Mouse (Mus musculus) CD4-positive, CD25-positive, alpha-beta regulatory T cell, adult 2 months (primary cell): ENCODE data around the gene Bckdha.

Source experiments
- DNase-seq: peaks from one replicate; pipeline ENCODE4 v3.0.0-alpha.2; 2012; ENCODE audit warnings: low read depth, low spot score

Gene Bckdha

DNA sequence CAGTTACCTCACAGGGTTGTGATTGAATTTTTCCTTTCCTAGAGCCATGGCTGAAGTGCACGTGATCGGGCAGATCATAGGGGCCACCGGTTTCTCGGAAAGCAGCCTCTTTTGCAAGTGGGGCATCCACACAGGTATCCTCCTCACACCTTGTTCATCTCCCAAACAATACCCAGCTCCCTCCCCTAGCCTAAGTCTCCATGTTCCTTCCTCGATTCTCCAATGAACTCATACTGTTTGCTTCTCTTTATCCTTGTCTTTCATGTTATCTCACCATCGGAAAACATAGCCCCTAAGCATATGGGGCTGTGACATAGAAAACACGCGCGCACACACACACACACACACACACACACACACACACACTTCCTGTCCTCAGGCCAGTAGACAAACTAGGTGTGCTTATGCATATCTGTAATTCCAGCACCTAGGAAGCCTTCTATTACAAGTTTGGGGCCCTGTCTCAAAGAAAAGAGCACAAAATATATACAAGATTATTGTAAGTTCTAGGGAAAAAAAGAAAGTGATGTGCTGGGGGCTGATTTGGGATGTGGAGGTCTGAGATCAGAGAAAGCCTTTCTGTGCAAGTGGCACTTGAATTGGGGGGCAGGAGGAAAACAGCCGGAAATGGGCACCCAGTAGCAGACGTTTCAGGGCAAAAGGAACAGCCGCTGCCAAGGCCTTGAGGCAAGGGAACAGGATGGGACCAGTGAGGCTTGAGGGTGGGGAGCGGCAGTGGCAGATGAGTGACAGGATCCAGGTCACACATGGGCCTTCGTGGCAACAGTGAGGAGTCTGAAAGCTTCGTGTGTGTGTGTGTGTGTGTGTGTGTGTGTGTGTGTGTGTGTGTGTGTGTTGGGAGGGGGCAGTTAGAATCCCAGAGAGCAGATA lies 22.8 kb upstream of the Bckdha start:
- DNase-seq: peak; percentile 65

DNA sequence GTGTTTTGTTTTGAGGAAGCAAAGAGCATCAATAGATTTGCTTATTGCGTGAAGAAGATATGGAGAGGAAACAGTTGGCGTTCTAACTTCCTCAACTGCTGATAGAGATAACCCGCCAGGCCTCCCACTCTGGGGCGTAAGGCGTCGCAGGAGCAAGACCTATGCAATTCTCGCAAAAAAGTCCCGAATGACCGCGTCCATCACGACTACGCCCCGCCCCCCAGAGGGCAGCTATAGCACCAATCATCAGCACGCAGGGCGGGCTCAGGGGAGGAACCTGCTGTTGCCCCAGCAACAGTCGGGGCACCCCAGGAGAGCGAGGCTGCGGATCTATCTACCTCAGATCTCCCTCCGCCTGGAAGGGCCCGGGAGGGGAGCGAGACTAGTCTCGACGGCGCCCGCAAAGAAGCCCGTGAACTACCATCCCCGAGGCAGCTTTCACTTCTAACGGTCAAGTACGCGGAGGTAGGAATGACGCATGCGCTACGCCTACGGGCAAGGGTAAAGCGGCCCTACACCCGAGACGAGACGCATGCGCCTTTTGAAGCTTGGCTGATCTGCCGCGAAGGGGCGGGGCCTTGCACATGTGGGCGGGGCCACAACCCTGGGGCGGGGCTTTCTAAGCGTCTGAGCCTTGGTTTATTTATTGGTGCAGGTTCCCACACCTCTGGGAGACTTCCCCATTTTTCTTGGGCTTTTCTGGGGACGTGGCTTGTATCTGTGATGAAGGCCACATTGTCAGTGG lies 21.9 kb upstream of the Bckdha start, which contains the start of gene B9d2:
Gene B9d2, plus strand, starts transcription at position 267 of the 745 bp plus-strand sequence.
- DNase-seq: peak; percentile 97

DNA sequence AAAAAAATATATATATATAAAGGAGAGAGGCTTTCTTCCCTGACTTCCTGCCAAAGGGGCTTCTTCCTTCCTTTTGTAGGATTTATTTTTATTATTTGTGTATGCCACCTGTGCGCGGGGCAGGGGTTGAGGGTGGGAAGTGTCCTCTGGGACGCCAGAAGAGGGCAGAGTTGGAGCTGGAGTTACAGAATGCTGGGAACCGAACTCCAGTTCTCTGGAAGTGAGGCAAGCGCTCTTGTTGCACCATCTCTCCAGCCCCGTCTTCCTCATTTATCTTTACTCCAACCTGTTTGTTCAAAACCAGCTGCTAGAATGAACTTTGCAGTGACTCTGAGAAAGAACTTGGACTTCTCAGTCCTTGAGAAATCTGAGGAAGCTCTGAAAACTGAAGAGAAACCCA lies 21.2 kb upstream of the Bckdha start:
- no peak for DNase-seq

DNA sequence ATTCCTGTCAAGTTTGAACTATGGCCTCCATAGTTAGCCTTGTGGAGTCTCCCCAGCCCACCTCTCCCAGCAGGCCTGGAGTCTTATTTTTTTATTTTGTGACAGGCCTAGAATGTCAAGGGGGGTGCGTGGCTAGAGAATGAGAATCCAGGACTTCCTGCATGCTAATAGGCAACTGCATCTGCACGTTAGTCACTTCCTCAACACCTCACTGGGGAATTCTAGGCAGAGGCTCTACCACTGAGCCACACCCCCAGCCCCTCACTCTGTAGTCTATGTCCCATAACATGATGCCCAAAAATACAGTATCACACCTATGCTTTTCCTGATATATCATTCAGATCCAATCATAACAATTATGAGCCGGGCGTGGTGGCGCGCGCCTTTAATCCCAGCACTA lies 18.2 kb upstream of the Bckdha start:
- DNase-seq: no peak

DNA sequence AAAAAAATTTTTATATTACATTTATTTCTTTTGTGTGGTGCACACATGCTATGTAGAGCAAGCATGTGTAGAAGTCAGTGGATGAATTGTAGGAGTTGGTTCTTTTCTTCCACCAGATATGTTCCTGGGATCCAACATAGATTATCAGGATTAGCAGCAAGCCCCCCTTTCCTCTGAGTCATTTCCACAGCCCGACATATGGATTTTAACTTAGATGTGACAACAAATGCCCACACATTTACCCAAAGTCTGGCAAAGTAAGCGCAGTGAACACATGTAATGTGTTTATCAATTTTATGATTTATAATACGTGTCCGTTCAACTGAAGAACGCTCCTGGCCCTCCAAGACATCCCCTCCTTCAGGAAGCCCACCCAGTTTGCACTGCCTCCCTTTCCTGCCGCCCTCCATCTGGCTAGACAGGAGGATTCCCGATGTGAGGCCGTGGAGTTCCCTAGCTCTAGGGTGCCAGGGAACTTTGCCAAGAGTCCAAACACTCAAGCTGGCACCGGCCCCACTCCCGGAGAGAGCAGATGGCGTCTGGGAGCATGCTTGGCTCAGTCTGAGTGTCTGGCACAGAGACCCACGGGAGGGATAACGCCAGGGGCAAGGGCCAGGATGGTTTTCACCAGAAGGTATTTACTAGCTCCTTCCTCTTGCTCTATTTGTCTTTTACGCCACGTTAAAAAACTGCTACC lies 17.5 kb upstream of the Bckdha start:
- no peak for DNase-seq

DNA sequence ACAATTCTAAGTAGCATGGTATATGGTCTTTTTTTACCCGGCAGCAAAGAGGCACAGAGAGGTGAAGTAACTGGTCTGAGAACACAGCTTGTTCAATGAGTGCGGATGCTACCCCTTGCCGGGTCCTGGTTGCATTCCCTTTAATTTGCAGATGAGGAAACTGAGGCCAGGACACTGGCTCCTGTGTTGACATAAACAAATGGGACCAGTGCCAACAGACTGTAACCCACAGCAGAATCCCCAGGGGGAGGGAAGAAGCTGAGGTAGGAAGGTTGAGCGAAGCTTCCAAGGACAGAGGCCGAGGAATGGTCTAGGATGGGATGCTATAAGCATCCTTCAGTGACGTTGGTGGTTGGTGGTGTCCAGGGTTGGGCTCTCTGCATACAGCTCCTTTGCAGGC lies 16.6 kb upstream of the Bckdha start:
- no peak for DNase-seq

DNA sequence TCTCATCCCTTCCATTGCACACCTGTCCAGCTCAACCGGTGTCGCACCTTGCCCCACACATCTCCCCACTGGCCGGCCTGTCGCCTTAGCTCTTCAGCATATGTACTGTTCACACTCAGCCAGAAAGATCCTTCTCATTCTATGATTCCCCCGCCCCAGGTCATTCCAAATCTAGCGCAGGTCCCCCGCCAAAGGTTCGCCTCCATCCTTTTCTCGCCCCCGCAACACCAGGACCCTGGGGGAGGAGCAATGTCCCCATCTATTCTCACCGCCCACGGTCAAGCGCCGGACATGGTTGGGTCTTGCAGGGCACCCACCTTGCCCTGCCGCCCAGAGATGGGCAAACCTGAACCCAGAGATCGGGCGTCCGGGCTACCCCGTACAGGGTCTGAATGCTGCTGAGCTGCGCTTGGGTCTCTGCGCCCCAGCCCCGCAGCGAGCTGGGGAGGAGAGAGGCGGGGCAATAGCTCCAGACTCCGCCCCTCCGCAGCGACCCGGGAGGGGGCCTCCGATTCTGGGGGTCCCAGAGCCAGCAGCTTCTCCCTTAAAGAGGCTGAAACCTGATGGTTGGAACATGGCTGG lies 16.0 kb upstream of the Bckdha start, which contains the start of gene Tmem91:
Gene Tmem91, minus strand, starts transcription at position 448 of the 582 bp plus-strand sequence.
- DNase-seq: peak; percentile 23

DNA sequence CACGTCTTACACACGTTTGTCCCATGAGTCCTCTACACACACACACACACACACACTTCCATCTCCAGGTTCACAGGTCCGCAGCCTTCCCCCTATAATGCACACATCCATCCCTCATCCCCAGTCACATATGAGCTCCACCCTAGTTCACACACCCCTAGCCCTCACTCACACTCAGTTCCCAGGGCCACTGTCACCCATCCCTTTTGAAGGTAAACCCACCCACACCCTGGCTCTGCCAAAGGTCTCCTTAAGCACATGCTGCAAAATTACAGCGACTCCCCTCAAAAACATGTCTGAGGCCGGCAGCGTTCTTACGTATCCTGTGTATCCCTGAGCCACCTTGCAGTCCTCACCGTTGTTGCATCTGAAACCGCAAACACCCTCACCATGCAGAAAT lies 15.5 kb upstream of the Bckdha start:
- DNase-seq: peak; percentile 32

DNA sequence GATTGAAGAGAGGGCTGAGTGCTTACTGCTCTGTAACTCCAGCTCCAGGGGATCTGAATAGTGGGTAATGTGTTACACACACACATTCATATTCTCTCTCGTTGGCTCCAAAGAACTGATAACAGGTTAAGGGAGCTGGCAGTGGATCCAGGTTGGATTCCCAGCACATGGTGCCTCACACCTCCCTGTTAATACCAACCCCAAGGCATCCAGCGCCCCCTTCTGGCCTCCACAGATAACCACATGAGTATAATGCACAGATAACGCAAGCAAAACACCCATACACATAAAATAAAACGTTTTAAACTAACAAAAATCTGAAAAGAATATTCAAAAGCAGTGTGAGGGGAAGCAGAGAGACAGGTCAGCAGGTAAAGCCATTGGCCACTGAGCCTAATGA lies 13.7 kb upstream of the Bckdha start:
- DNase-seq: peak; percentile 41

DNA sequence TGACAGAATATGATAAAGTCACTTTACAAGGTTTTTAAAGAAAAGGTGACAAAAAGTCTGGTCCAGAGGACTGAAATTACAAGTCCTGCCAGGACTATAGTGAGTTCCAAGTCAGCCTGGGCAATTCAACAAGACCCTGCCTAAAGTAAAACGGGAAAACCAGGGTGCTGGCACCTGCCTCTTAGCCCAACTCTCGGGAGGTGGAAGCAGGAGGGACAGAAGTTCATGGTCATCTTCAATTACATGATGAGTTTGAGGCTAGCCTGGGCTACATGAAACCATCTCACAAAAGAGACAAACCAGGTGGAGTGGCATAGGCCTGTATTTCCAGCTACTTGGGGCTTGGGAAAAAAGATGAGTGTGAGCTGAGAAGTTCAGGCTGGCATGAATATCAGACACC lies 12.9 kb upstream of the Bckdha start:
- no peak for DNase-seq

DNA sequence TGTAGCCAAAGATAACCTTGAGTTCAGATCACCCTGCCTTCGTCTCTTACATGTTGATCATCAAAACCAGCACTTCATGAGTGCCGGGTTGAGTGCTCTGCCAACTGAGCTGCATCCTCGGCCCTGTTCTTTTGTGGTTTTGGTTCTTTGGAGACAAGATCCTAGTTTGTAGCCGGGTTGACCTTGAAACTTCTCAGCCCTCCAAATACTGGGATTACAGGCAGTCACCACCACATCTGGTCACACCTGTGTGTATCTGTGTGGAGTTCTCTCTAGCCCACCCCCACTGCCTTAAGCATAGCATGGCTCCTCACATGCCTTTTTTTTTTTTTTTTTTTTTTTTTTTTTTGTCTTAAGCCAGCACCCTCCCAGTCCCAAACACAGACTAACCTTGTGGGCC lies 11.3 kb upstream of the Bckdha start:
- DNase-seq: no peak

DNA sequence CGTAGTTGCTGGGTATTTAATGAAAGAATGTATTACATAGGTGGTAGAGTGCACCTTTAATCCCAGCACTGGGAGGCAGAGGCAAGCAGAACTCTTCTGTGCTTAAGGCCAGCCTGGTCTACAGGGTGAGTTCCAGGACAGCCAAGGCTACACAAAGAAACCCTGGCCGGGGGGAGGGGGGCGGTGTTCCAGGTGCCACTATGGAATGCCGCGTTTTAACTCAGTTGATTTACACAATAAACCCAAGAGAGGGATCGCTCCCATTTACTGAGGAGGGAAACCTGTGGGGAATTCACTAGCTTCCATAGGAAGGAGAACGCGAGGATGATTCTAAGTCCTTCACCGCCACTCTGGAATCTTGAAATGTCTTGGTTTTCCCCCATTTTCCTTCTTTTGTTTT lies 10.8 kb upstream of the Bckdha start:
- DNase-seq: no peak

DNA sequence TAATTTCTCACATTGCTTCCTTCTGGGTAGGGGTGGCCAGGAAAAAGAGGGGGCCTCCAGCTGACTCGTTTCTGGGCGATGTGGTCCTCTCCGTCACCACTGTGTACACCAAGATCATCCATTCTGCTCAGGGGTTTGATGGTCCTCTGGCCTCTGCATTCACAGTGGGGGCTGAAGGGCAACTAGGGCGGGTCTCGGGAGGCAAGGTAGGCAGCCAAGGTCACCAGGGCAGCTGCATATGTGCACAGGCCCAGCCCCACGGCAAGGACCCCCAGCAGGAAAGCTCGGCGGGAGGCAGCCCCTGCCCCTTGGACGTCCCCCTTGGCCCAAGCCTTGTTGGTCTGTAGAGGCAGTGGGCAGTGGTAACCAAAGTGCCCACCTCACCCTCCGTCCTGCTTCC lies 10.4 kb upstream of the Bckdha start:
- no peak for DNase-seq

DNA sequence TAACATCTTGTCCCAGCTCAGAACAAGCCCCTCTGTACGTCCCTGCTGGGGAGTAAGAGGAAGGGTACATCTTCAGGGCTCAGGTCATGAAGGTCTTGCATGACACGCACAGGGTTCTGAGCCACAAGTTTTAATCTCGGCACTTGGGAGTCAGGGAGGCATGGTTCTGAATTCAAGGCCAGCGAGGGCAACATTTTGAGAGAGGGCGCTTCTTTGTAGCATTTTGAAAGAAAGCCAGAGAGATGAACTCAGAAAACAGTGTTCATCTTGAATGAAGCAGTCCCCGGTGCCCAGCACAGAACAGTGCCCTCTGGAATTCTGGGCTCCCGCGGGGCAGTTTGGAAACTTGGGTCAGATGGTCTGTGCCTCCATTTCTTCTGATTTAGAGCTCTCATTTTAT lies 7.6 kb upstream of the Bckdha start:
- no peak for DNase-seq

DNA sequence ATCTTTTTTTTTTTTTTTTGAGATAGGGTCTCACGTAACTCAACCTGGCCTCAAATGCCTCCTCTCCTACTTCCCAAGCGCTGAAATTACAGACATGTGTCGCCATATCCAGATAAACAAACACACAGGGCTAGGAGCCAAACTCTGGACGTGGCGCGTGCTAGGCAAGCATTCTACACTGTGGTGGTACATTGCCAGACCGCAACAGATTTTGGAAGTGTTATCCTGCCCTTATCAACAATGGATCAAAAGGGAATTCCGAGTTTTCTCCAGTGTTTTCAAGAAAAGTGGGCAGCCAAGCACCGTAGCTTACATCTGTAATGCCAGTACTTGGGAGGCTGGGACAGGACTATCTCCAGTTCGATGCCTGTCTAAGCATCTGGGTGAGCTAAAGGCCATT lies 996 bp downstream of the Bckdha start:
- no peak for DNase-seq

DNA sequence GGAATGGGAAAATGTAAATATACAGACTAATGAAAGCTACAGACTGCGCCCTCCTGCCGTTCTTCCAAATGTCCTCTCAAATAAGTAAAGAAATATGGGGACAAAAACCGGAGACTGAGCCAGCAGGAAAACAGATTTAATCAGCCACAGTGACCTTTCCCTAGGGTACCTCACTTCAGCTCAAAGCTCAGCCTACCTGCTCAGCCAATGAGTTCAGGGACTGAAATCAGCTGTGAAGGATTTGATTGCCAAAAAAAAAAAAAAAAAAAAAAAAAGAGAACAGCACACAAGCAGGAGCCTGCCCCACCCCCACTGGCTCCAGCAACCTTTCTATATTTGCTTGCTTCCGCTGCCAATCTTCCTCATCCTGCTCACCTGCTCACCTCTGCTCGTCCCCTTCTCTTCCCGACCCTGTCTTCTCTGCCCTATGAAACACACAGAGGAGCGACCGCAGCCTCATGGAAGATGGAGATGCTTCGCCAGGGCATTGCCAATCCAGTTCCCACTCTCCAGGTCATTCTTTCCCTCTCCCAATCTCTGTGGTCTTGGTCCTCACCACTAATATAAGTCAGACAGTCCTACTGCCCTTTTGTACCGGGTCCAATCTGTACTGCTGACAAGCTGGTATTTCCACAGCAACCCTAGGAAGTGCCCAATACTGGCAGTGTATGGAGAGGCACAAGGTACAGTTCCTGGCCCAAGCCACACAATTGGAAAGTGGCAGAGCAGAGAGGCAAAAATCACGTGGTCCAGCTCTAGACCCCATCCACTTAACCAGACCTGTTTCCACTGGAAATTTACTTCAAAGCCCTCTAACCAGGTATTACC lies 3.0 kb downstream of the Bckdha start:
- no peak for DNase-seq

DNA sequence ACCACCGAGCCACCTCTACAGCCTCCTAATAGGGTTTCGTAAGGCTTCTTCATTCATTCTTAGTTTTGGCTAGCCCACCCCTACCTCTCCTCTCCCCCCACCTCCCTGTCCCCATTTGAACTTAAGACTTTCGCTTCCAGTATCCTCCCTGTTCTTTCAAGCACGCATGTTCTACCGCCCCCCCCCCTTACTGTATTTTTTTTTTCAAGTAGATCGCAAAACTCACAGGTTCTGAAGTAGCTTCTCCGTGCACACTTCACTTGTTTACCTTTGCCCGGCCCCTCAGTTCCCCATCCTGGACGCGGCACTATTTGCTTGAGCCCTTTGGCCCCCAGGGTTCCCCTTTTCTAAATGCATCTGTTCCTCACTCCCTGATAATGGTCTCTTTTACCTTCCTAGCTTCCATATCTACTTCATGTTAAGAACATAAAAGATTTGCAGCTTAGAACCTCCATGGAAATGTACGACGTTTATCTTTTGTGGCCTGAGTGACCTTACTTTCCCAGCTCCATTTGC lies 6.5 kb downstream of the Bckdha start:
- DNase-seq: no peak

DNA sequence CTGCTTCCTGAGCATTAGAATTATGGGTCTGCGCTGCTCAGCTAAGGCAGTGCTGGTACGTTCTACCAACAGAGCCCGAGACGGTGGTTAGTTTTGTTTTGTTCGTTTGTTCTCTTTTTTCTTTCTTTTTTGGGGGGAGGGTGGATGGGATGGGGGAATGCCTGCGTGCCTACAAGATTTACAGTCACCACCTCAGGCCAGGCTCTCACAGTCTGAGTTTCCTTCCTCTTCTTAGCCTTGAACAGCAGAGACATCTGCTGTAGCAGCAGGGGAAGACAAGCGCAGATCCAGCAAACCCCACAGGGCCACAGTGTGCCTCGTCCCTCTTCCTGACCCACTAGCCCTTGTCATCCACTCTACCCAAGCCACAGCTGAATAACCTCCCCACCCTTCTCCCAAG lies 7.5 kb downstream of the Bckdha start:
- DNase-seq: peak; percentile 15

DNA sequence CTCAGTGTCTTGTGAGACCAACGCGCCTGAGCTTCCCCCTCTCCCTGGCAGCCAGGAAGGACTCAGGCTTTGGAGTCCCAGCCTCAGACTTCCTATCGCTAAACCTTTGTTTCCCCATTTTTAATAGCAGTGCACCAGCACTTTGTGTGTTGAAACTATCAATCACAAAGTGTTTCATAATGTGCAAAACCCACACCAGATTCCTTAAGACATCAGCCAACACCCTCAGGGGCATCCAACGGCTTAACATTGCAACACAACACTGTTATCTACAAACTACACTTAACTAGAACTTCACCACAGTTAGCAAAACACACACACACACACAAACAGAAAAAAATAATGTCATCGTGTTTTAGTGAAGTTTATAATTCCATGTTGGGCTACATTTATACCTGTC lies 8.9 kb downstream of the Bckdha start:
- DNase-seq: no peak

DNA sequence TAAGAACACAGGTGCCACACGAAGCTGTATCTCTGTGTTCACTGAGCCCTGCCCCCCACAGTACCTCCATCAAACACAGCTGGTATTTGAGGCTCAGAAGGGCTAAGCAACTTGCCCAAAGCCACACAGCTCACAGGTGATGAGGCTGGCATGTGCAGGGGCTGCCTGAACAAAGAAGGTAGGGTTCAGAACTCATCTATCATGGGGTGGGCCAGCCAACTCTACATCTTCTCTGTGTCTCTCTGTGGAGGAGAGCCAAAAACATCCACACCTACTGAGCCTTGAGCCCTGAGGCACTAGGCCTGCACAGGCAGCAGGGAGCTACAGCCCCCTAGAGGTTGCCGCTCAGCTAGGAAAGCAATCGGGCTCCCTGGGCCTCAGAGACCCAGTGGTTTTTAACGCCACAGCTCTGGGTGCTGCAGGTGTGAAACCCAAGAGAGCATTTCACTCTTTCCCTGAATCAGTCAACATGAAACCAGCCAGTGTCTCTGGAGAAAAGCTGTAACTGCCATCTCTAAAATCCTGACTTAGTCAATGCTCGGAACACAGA lies 11.1 kb downstream of the Bckdha start:
- peak; percentile 66 for DNase-seq
